Mouse (Mus musculus): ENCODE results near the gene Ceacam18.

GRCm38 (mm10) chr7:43608316-43608824, 26.1 kb upstream of the Ceacam18 start:
- TF ChIP-seq CTCF (IDR thresholded peaks at IDR 0.05; ENCODE audit: borderline replicate concordance, insufficient read depth, low read depth, low read length) (no peak), POLR2A (IDR thresholded peaks at IDR 0.05; ENCODE audit: borderline replicate concordance, insufficient read depth, low read length) (no peak)

Data from cerebellum, adult 2 months (tissue).